Mouse (Mus musculus) embryonic facial prominence, embryonic 11.5 days (tissue): ENCODE measurements around the gene Pih1d1. TPM values are rescaled to one million over a fixed set of nuclear protein-coding genes. Genes with fewer than 3 reads are reported as not detected.
"Not testable (repeated sequence)": the region's sequence is repeated elsewhere in the genome, so short reads cannot be mapped to it uniquely, and the experiment has no call there.

Experiments
- ATAC-seq: fragments of 200-750 bp; cut with Nextera tagmentation; replicated peaks from 2 replicates; pipeline ENCODE4 v1.8.0; 2017; ENCODE audit warnings: low read depth; ENCODE audit not compliant: insufficient number of reproducible peaks, low FRiP score, low TSS enrichment
- DNase-seq: peaks from one replicate; pipeline ENCODE4 v3.0.0-alpha.2; 2015; ENCODE audit warnings: low spot score
- H3K27ac ChIP-seq: fragments of 300-500 bp; sonication (generic); replicated peaks from 2 replicates; pipeline ENCODE4 v1.5.1; 2014; ENCODE audit warnings: mild to moderate bottlenecking, low read depth, low read length, control low read depth
- H3K27me3 ChIP-seq: fragments of 300-500 bp; sonication (generic); 2 replicates; pipeline ENCODE4 v1.6.1; 2014; ENCODE audit warnings: mild to moderate bottlenecking, low read length, moderate library complexity, mixed read lengths; ENCODE audit not compliant: control insufficient read depth, insufficient read depth
- H3K36me3 ChIP-seq: fragments of 300-500 bp; sonication (generic); replicated peaks from 2 replicates; pipeline ENCODE4 v1.6.1; 2014; ENCODE audit warnings: low read depth, mild to moderate bottlenecking, low read length, moderate library complexity, mixed read lengths; ENCODE audit not compliant: control insufficient read depth, insufficient read depth
- H3K4me1 ChIP-seq: fragments of 300-500 bp; sonication (generic); 2 replicates; pipeline ENCODE4 v1.6.1; 2014; ENCODE audit warnings: low read length, mixed read lengths; ENCODE audit not compliant: control insufficient read depth, insufficient read depth
- H3K4me2 ChIP-seq: fragments of 300-500 bp; sonication (generic); 2 replicates; pipeline ENCODE4 v1.6.1; 2014; ENCODE audit warnings: low read depth, mild to moderate bottlenecking, control low read depth, low read length, moderate library complexity
- H3K4me3 ChIP-seq: fragments of 300-500 bp; sonication (generic); 2 replicates; pipeline ENCODE4 v1.5.1; 2014; ENCODE audit warnings: low read depth, low read length, control low read depth
- H3K9ac ChIP-seq: fragments of 300-500 bp; sonication (generic); replicated peaks from 2 replicates; pipeline ENCODE4 v1.6.1; 2014; ENCODE audit warnings: mild to moderate bottlenecking, control low read depth, low read length
- H3K9me3 ChIP-seq: fragments of 300-500 bp; sonication (generic); replicated peaks from 2 replicates; pipeline ENCODE4 v1.6.1; 2016; ENCODE audit warnings: mild to moderate bottlenecking, low read length, inconsistent platforms, mixed read lengths; ENCODE audit not compliant: control insufficient read depth
- WGBS: fragments of 180-500 bp; shearing (Covaris S2); extraction: QIAGEN DNeasy Blood & Tissue Kit; methylation state at CpG from one replicate; pipeline ENCODE4 v1.1.7; 2014; 5-methylcytosine and 5-hydroxymethylcytosine counted together
- polyA plus RNA-seq: library from polyadenylated mRNA; unstranded; fragments of >200 nt; fragmentation: Nextera tagmentation; extraction: Ambion mirVana; gene quantifications from 2 replicates; pipeline ENCODE4 v1.2.1, GENCODE M21; 2014

Pih1d1 gene
- polyA plus RNA-seq, 1 experiment from 2014 or later, result 102 TPM

DNA sequence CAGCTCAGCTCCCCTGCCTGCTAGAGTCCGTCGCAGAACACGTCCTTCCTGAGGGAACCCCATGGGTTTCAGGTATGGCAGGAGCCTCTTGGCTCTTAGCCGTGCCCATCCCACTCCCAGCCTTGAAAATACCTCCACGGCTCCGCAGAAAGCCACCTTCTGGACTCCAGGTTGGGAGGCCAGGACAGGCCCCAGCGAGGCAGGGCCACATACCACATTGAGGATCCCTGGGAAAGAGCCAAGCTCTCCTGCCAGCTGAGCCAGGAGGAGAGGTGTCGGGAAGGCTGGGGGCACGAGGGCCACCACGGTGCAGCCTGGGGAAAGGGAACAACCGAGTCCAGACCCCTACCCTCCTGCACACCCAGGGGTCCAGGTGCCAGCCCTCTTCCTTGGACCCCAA, 6.8 kb upstream of the Pih1d1 start:
- ATAC-seq, result no peak

DNA sequence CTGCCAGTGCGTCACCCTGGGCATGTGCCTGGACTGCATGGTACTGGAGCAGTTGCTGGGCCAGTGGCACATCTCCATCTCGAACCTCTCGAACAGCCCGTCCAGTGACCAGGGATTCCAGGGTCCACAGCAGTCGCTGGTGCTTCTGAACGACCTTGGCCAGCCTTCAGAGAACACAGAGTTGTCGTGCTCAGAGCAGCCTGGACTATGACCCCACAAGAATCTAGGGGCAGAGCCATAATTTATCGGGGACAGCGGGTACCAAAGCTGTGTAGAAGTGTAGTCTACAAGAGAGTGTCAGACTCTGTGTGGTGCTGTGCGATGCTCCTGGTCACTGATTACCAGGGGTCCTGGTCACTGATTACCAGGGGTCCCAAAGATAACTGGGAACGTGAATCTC, 6.2 kb upstream of the Pih1d1 start:
- Histone ChIP-seq H3K4me2 (no peak overlapping the region), H3K9ac (no peak overlapping the region), H3K4me3 (no peak overlapping the region), H3K27ac (no peak overlapping the region), H3K36me3 (0 out of 2 replicates have a peak, but pooled peaks cover 3% of the 10 kb centered on the region), H3K27me3 (no peaks in the 10 kb centered on the region), H3K4me1 (peaks cover 6% of the 10 kb centered on the region; the same call in 1 of the 2 replicates), H3K9me3 (no peaks in the 10 kb centered on the region)
- 96% methylated on average over 11 of the region's 11 CpGs for WGBS
- no peak for DNase-seq
- ATAC-seq, result no peak

More for the DNA sequence above, 6.8 kb upstream of the Pih1d1 start:
- no peaks in the 10 kb centered on the region for H3K9me3 ChIP-seq
- H3K27me3 ChIP-seq, result no peaks in the 10 kb centered on the region
- H3K36me3 ChIP-seq, result 0 out of 2 replicates have a peak, but pooled peaks cover 3% of the 10 kb centered on the region
- H3K4me2 ChIP-seq, result no peak overlapping the region
- WGBS, result 94% methylated on average over 11 of the region's 11 CpGs
- H3K9ac ChIP-seq, result no peak overlapping the region
- H3K27ac ChIP-seq, result no peak overlapping the region
- no peak for DNase-seq
- no peak overlapping the region for H3K4me3 ChIP-seq
- H3K4me1 ChIP-seq, result peaks cover 6% of the 10 kb centered on the region; the same call in 1 of the 2 replicates

DNA sequence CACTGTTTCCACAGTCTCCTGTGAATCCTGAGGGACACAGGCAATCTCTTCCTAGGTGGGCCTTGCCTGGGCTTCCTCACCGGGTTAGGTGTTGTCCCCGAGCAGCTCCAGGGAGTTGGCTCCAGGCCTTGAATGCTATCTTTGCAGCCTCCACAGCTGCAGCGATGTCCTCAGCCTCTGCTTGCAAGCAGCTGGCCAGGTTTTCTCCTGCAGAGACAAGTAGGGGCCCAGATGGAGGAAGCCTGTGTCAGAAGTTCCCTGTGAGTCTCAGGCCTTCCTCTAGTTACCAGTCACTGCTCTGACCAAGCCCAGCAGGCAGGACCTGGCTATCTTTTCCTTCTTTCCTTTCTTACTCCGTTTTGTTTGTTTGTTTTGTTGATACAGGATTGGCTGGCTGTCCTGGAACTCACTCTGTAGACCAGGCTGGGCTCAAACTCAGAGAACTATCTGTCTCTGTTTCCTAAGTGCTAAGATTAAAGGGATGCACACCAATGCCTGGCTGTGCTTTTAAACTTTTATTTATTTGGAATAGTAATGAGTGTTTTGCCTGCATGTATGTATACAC, 5.5 kb upstream of the Pih1d1 start:
- no peaks in the 10 kb centered on the region for H3K9me3 ChIP-seq
- H3K36me3 ChIP-seq, result 0 out of 2 replicates have a peak, but pooled peaks cover 3% of the 10 kb centered on the region
- ATAC-seq (no peak), DNase-seq (no peak)
- no peak overlapping the region for H3K4me2 ChIP-seq
- no peaks in the 10 kb centered on the region for H3K27me3 ChIP-seq
- no peak overlapping the region for H3K27ac ChIP-seq
- peaks cover 6% of the 10 kb centered on the region for H3K4me1 ChIP-seq
- no peak overlapping the region for H3K4me3 ChIP-seq
- WGBS, result 64% methylated on average over 4 of the region's 4 CpGs
- no peak overlapping the region; the same call in 1 of the 2 replicates for H3K9ac ChIP-seq

DNA sequence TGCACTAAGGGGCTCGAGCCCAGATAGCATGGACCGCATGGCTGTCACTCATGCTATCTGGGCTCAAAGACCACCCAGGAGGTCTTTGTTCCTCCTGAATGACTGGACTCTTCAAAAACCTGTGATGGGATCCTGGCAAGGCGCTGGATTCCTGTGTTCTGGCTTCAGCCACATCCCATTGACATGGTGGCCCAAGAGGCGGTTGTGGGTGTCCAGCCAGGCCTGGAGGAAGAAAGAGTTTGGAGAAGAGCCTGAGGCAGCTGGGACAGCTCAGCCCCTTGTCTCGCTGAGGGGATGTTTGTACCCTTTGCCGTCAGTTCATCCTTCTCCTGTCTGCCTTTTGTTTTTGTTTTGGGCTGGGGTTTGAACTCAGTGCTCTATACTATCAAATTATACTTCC, 4.6 kb upstream of the Pih1d1 start:
- Histone ChIP-seq H3K9ac (no peak overlapping the region), H3K4me1 (peaks cover 6% of the 10 kb centered on the region), H3K4me2 (no peak overlapping the region), H3K27me3 (no peaks in the 10 kb centered on the region), H3K27ac (no peak overlapping the region), H3K9me3 (no peaks in the 10 kb centered on the region), H3K36me3 (0 out of 2 replicates have a peak, but pooled peaks cover 3% of the 10 kb centered on the region), H3K4me3 (no peak overlapping the region)
- no peak for ATAC-seq
- no peak for DNase-seq
- WGBS, result 50% methylated on average over 6 of the region's 6 CpGs

DNA sequence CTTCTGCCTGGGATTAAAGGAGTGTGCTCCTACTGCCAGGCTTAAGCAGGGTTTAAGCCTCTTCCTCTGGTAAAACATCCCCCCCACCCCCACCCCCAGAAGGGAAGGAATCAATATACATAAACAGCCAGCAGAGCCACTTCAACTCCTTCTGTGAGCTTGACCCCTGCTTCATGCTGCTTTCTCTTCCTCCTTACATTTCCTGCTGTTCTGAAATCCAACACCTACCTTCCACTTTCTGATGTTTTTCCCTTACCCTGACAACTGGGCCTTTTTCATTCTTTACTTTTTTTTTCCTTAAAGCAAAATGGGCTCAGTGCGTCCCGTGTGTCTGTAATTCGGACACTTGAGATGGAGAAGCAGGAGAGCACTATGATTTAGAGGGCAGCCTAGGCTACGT, 3.8 kb upstream of the Pih1d1 start:
- WGBS, result 48% methylated on average over 4 of the region's 4 CpGs
- no peak overlapping the region for H3K4me3 ChIP-seq
- H3K36me3 ChIP-seq, result 0 out of 2 replicates have a peak, but pooled peaks cover 2% of the 10 kb centered on the region
- peak overlapping the region; percentile 23 for H3K9ac ChIP-seq
- DNase-seq, result no peak
- no peak overlapping the region for H3K27ac ChIP-seq
- no peaks in the 10 kb centered on the region for H3K9me3 ChIP-seq
- no peak for ATAC-seq
- no peaks in the 10 kb centered on the region for H3K27me3 ChIP-seq
- peaks cover 6% of the 10 kb centered on the region for H3K4me1 ChIP-seq
- H3K4me2 ChIP-seq, result no peak overlapping the region

DNA sequence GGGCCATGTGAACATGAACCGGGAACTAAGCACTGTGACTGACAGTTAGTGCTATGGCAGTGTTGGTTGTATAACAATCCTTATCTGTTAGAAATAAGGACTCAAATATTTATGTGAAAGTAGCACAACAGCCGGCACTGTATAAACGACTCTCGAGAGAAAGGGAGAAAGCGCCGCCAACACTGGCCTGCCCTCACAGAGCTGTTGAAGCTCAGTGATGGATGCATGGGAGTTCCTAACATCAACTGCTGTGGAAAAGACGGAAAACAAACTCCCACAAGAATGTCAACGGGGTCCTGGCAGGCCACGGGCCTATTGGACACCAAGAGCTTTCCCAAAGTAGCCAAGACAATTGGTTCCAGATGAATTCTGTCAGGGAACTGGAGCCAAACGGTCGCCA, 2.8 kb upstream of the Pih1d1 start:
- Histone ChIP-seq H3K4me2 (no peak overlapping the region), H3K4me3 (no peak overlapping the region), H3K27ac (no peak overlapping the region), H3K9ac (no peak overlapping the region), H3K36me3 (no peaks in the 10 kb centered on the region), H3K27me3 (no peaks in the 10 kb centered on the region), H3K9me3 (no peaks in the 10 kb centered on the region), H3K4me1 (peaks cover 6% of the 10 kb centered on the region)
- DNase-seq, result peak; percentile 40
- 41% methylated on average over 11 of the region's 11 CpGs for WGBS
- ATAC-seq, result no peak

DNA sequence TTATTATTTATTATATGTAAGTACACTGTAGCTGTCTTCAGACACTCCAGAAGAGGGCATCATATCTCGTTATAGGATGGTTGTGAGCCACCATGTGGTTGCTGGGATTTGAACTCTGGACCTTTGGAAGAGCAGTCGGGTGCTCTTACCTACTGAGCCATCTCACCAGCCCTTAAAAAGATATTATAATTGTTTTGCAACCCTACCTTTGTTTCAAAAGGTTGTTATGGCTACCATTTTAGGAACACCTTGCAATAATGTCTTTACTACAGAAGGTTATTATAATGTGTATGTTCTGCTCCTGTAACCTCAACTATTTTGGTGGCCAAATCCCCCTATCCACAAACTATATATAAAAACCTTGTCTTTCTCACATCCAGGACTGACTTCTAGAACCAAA, 1.1 kb upstream of the Pih1d1 start:
- H3K27me3 ChIP-seq, H3K9me3 ChIP-seq, H3K4me1 ChIP-seq, H3K4me2 ChIP-seq, H3K9ac ChIP-seq, H3K36me3 ChIP-seq, ATAC-seq, H3K4me3 ChIP-seq, DNase-seq, H3K27ac ChIP-seq: not testable (repeated sequence)
- 81% methylated on average over 2 of the region's 2 CpGs for WGBS

DNA sequence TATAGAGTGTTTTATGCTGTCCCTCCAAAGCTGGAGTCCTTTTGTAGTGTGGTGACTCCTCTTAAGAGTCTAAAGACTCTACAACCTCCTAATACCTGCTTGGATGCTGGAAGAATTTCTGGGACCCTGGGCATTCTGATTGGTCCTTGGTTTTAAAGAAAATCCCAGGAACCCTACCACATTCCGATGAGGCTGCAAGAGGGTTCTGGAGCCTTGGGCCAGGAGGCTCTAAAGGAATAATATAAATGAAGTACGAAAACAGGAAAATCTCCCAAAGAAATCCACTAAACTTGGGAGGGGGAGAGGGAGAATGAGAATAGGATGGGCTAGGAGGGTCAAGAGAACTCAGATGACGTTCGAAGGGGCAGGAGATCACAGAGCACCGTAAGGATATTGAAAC, 517 bp upstream of the Pih1d1 start:
- DNase-seq (no peak), ATAC-seq (no peak)
- peak overlapping the region; percentile 75 for H3K27ac ChIP-seq
- peak overlapping the region; percentile 60 for H3K4me3 ChIP-seq
- no peaks in the 10 kb centered on the region for H3K27me3 ChIP-seq
- H3K36me3 ChIP-seq, result no peaks in the 10 kb centered on the region
- 3% methylated on average over 5 of the region's 5 CpGs for WGBS
- H3K9me3 ChIP-seq, result no peaks in the 10 kb centered on the region
- peak overlapping the region; percentile 84 for H3K4me2 ChIP-seq
- peaks cover 6% of the 10 kb centered on the region for H3K4me1 ChIP-seq
- peak overlapping the region; percentile 86 for H3K9ac ChIP-seq
